Mouse (Mus musculus): ENCODE data around the gene Llph. TPM values are rescaled to one million over a fixed set of nuclear protein-coding genes. Genes with fewer than 3 reads are reported as not detected.

Llph gene
- total RNA-seq, 4 experiments from 2014 or later, result 18.6 to 33.4 (median 22.0) TPM

DNA sequence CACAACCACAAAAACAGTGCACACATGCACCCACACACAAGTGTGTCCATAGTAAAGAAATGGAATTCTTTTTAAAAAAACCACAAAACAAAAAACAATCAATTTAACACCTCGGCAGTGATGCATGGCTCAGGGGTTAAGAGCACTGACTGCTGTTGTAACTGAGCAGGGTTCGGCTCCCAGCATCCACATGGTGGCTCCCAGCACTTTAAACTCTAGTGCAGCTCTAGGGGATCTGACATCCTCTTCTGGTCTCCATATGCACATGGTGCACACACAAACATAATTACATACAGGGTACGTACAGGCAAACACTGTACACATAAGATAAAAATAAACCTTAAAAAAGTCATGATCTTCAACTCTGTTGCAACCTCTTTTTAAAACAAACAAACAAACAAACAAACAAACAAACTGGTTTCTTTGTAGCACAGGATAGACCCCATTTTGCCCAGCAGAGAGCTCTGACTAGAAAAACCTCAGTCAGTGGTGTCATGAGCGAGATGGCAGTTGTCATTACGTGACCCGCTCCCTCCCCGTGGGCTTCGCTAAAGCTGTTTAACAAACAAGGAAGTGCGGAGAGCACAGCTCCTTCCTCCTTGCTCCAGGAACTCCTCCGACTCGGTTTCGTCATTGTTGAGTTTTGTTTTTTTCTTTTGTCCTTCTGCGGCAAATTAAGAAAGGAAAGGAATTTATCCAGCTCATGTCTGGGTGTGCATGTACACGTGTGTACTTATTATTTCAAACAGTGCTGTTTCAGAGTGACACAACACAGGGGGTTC, 7.1 kb upstream of the Llph start:
- DNase-seq, result no peak

DNA sequence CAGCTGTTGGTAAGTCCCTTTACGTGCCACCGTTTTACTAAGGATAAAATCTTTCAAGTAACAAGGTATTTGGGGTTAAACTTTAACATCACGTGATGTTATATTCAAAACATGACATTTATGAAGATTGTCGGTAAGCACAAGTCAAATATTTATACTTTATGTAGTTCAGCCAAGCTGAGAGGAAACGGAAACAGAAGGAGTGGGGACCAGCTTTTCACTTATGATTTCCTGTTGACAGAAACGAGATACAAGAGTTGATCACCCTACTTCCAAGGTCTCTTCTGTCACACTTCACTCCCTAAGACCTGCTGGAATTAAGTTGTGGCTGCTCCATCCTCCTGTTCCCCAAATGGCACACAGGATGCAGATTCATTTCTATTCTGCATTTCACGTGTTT, 6.1 kb upstream of the Llph start:
- DNase-seq, result no peak

DNA sequence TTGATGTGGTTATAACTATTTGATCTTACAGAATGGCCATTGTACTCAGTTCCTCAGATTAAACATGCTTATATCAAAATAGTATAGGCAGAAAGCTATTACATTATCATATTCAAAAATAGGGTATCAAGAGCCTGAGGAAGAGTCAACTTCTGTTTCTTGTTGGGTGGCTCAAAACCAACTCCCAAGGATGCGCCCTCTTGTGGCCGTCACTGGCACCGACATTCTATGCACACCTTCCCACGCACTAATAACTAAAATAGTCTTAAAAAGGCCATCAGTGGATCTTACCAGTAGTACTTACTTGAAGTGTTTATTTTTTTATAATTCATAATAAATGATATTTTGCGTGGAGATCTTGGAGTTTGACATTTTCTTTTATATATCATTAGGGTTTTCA, 4.8 kb downstream of the Llph start:
- DNase-seq, result no peak

DNA sequence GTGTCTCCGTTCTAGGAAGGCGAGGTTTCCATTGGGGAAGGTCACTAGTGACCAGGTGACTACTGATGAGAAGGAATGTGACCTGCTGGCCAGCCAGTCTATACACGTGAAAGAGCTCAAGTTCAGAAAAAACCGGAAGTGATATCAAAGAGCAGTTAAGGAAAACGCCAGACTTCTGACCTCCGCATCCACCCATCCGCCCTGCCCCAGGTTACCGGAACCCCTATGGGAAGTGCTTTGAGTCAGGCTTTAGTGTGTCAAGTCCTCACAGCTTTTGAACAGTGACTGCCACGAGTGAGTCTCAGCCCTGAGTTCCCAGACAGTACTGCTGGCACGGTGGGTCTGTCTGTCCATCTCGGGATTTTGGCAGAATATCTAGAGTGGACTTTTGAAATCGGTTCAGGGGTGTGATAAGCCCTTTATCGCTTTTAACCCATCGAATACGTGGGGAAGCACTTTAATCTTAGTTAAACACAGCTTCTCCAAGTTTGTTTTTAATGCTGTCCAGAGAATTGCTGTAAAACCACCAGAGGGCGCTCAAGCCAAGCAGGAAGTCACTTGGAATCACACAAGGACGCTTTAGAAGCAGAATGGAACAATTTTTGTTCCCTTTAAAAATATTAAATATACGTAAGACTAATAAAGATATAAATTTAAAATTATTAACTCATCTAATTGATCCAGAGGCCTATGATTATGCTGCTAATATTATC, 6.9 kb downstream of the Llph start:
- DNase-seq, result no peak

DNA sequence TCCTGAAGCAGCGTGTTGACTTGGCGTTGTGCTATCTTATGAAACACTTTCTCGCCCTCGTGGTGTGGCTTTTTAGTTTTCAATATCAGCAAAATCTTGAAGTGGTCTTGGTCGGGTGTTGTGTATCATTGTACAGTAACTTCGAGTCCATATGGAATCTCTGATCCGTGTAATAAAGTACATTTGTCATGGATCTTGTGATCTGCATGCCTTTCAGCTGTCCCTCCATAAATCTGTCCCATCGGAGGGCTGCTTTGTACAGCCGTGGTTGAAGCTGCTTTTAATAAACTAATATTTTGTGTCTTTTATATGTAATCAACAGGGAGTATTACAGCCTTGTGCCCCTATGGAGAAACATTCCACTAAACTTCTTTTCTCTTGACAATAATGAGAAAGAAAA, 10.0 kb downstream of the Llph start:
- DNase-seq, result no peak

DNA sequence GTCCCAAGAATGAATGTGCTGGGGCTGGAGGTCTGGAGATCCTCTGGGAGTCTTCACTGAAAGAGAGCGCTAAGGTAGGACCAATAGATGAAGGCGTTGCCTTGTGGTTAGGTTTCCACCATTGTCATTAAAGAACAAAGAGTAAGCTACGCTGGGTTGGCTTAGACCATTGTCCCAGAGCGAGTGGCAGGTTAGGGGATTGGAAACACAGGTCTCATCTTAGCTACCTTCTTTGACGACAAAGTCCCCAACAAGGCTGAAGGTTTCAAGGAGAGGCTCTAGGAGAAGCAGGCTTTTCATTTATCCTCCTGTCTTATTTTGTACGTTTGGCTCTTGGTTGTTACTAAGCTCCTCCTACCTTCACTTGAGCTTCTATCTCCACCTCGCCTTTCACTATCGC, 11.4 kb downstream of the Llph start:
- no peak for DNase-seq

DNA sequence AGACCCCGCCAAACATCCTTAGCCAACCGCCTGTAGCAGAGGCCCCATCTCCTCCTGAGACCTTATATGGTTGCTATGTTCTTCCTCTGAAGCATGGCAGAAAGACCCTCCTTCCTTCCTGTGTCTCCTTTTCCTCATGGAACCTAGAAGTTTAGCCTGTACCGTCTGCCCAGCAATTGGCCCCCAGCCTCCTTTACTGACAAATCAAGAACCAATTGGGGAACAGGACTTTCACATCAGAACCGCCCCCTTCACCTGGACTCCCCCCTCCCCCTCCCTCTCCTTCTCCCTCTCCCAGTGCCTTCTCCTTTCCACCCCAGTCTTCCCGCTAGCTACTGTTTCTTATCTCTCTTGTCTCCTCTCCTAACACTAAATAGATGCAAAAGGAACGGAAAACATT, 12.6 kb downstream of the Llph start:
- DNase-seq, result no peak

DNA sequence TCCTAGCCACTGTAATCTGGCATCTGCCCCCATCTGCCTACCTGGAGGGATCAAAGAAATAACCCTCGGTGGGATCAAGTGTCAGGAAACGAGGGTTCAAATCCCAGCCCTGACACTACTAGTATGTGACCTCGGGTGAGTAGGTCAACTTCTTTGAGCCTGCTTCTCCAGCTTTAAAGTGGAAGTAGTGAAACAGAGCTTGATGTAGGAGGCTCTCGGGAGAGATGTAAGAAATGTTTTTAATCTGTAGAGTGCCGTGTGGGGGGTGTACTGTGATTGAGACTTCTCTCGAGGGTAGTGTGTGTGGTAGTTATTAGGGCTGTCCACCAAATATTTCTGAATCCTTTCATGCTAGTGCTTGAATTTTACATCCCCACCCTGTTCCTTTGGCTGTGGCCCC, 15.6 kb downstream of the Llph start:
- no peak for DNase-seq

DNA sequence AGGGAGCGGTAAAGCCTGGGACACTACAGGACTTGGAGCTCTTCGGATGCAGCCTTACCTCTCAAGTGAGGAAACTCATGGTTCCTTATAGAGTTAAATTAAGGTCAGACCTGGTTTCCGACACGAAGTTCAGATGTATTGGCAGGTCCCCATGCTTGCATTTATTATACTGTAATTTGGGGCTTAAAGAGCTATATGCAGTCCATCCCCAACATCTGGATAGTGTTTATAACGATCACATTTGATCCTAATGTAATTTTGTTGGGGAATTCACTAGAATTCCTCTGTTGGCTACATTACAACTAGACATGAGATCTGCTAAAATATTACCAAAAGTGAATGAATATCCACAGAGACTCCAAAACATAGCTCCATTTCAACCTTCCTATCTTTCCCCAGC, 18.8 kb downstream of the Llph start:
- no peak for DNase-seq

DNA sequence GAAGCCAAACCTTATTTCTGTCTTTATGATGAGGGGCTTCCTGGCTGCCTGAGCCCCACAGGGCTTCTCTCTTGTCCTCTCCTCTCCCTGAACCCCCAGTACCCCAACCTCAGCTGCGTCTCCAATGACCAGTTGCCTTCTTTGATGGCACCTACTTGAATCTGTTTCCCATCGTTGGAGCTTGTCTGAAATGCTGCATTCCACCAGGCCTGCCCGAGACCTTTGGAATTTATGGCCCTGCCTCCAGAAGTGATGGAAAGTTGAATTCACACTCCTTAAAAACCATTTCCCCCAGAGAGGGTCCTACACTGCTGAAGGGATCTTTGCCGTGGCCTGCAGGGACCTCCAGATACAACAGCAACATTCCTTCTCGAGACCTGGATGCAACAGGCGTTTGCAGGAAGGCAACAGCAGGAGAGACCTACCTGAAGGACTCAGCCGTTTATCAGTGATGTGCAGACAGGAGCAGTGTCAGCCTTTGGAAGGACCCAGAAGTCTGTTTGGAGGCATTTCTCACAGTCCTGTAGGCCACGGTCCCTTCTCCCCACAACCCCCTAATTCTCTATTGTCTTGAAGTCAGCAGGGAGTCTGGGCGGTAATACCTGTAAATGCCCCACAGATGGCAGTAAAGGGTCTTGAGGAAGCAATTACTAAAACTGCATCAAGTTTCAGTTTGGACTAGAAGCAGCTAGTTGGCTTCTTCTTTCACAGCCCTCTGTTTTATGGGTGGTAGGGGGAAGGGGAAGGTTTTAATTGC, 20.3 kb downstream of the Llph start:
- DNase-seq, result peak; percentile 9

DNA sequence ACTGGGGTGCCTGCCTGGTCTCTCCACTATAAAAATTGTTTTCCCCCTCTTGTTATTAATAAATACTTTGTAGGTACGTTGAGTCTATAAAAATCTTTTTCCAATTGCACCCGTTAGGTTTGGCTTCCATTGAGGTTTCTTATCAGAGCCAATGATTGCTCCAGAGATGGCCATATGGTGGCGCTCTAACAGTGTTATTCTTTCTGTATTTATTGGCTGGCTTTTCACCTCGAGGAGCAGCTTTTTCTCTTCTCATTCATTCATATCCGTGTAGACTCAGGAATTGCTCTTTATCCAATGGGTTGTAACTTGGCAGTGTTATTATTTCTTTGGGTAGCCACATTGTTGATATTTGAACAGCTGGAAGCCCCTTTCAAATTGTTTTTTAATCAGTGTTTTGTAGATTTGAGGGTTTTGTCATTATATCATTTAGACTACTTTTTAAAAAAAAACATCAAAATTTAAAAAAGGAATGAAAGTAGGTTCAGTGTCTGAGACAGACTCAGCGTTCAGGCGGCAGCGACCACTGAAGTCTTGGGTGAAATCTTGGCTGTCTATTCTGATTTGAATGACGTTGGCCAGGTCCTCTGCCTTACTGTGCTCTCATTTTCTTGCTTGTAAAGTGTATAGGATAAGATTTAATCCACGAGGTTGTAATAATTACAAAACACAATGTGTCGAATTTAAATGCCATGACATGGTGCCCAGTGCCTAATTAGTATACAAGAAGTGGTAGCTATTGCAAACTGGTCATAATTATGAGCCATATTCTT, 24.2 kb downstream of the Llph start:
- no peak for DNase-seq

DNA sequence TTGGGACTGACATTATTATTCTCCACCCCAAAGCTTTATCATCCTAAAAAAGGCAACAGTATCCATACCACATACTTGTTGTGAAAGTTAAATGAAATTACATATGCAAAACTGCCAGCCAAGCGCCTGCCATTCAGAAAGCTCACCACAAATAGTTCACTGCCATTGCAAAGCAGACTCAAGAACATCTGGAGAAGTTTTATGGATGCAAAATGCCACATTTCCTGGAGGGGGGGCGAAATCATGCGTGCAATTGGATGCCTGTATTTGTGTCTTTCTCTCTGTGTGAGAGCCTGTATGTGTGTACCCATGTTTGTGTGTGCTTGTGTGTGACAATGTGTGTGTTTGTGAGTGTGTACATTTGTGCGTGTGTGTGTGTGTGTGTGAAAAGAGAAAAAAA, 24.9 kb downstream of the Llph start:
- DNase-seq, result no peak

DNA sequence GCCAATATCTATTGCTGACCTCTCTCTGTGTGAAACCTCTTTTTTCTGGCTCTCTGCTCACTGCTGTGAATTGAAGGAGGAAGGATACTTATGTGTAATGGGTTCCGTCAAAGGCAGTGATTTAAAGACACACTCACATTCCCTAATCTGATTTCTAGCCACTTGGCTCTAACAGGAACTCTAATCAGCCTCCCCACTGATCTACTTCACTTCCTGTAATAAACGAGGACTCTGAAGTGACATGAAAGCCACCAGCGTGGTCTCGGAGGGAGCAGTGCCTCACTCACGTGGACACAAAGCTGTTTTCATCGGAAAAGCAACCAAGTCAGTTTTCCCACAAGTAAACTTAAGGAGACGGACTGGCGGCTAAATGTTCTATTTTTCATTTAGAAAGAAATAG, 25.9 kb downstream of the Llph start:
- DNase-seq, result no peak

DNA sequence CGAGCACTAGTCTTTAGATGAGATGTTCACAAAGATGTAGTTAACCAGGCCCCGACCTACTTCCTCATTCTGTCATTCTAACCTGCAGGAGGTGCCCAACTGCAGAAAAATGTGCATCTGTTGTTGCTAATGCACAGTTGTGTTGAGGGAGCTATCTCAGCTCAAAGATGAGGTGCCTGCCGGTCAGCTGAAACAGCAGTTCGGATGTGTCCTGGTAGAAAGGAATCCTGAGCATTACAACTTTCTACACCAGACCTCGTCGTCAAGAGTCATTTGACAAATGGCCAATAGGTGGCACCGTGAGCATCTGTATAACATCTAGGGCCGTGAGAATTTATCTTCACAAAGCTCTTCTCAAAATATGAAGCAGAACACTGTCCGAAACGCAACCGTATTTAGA, 30.4 kb downstream of the Llph start:
- no peak for DNase-seq

DNA sequence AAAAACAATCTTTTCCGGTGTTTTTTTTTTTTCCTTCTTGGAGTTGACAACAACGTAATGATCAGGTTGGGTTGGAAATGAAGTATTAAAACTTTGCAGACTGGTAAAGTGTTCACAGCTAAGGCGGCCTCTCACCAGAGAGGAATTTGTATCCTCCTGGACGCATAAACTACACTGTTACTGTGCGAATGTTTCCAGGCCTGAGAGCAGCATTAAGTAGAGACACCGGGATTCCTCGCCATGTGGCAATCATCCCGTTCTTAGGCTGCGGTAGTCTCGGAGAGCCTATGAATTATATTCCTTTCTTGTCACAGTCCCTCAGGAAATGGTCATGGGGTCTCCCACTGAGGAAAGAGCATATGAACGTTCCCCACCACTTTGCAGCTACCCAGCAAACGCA, 40.9 kb downstream of the Llph start:
- no peak for DNase-seq

DNA sequence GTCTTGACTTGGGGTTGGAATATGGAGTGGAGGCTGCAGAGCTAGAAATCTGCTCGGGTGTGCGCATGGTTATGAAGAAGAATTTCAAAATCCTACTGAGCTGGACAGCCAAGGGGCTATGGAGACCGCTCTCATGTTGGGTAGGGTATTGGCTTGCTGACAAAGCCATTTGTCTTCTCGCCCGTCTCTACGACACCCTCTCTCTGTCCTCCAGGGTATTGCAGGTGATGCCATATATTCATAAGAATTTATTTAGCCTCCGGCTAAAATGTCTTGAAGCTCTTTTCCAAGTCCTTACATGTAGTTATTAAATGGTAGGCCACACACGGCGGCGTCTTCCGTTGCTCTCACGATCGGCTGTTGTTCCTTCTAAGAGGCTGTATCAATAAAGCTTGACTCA, 43.1 kb downstream of the Llph start:
- no peak for DNase-seq

DNA sequence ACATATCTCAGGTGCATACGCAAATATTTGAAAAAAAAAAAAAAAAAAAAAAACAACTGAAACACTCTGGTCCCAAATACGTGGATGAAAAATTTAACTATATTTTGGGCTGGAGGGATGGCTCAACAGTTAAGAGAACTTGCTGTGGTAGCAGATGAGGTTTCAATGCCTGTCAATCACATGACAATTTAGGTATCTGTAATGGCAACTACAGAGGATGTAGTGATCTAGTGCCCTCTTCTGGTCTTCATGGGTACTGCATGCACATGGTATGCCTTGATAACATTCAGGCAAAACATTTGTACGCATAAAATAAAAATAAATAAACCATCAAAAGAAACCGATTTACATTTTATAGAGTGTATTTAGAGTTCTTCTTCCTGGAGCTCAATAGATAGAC, 43.9 kb downstream of the Llph start:
- no peak for DNase-seq

DNA sequence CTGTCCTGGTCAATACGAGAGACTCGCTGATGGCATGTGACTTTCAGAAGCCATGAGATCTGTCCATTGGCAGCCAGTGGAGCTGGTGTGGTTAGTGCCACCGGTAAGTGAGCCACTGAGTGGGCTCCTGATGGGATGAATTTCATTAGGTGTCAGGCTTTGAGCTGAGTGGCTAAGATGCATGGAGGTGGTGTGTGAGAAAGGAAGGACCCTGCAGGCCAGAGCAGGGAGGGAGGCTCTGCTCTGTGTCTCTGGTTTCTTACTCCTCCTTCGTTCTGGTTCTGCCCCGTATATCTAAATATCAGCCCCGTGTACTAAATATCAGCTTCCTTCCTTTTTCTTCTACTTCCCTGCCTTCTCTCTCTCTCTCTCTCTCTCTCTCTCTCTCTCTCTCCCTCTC, 44.4 kb downstream of the Llph start:
- no peak for DNase-seq

DNA sequence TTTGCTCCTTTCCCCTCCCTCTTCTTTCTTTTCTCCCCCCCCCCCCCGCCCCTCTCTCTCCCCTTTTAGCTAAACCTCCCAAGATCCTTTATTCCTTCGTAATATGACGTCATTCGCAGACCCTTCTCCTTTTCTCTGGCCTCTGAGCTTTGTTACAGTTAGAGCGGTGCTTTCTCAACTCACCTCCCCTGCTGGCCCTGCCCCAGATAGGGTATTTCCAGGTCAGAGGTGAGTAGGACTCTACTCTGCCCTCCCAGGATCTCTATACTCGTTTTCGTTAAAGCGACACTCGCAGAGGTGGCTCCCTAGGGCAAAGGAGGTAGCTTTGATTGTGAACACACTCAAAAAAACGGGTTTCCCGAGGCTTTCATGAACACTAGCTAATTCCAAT, 45.0 kb downstream of the Llph start:
- no peak for DNase-seq

DNA sequence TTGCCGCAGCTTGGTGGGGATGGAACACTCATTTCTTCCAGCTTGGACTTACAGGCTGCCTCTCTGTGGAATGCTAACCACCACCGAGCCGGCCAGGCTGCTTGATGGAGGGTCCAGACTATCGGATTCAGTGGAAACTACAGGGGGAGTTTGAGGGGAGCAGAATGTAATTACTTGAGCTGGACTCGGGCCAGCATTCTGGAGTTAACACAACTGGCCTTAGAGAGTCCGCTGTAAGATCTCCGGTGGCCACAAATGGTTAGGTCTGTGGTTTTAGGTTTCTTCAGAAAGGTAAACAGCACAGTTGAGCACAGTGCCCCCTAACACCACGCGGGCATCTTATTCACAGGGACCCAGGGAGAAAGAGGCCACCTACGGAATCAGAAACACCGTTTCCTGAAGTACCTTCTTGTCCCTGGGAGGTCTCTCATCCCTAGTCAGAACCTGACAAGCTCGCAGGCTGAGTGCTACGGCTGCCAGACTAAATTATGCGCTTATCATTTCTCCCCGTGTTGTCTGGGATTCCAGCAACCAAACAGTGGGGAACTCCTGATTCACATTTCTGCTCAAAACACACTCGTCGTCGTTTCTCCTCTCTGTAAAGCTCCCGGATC, 45.5 kb downstream of the Llph start:
- DNase-seq, result no peak

DNA sequence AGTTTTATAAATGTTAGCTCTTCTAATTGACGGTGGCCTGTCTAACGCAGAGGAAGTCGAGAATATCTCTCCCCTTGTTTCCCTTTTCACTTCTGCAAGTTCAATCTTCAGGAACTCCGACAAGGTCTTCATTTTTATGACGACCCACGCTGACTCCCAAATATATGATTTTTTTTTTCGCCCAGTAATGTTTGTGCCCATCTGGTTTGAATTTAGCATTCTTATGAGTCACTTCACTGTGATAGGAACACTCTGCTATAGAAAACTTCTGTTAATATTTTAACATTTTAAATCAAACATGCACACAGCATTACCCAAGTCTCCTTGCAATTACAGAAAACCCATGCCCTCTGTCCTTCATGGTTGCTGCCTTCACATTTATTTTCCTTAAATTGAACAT, 46.5 kb downstream of the Llph start:
- DNase-seq, result no peak

DNA sequence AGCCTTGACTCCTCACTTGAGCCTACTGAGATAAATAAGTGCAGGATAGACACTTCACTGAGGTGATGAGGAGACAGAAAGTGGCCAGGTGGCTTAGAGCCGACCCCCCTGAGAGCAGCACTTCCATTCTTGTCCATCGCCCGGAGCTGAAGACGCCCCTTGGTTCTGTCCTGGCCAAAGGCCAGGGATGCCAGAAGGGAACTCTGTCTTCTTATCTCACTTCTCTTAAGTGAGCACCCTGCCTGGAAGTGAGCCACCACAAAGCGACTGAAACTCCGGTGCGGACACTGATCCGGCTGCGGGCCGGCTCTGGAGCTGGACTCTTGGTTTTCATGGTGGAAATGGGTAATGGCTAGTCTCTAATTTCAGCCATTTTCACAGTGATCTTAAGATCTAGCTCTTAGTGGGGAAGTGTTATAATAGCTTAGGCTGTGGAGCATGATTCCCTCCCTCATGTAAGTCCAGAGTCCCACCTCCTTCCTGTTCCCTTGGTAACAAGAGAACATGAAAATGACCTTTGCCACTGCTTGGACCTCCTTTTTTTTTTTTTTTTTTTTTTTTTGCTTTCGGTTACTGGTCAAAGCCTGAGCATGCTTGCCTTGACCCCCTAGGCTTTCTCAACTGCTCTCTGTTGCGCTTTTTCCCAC, 52.7 kb downstream of the Llph start:
- no peak for DNase-seq
